Mouse (Mus musculus) induced T-regulatory cell, adult 2 months (primary cell): ENCODE results near the gene Rpusd3.

ENCODE experiments used
- DNase-seq: peaks from one replicate; pipeline ENCODE4 v3.0.0-alpha.2; 2012; ENCODE audit warnings: low read depth

Rpusd3 gene

GRCm38 (mm10) chr6:113419199-113419587, at the start of gene Rpusd3:
Gene Rpusd3 (minus strand): TSS chr6:113419340.
- DNase-seq, result peak; percentile 100

- no peak for DNase-seq
Observed at GRCm38 (mm10) chr6:113468512-113468911, 49.4 kb upstream of the Rpusd3 start.

GRCm38 (mm10) chr6:113465602-113466001, 46.5 kb upstream of the Rpusd3 start:
- no peak for DNase-seq

- DNase-seq, result no peak
Observed at GRCm38 (mm10) chr6:113464040-113464439, 44.9 kb upstream of the Rpusd3 start.

- DNase-seq, result no peak
Observed at GRCm38 (mm10) chr6:113458635-113459034, 39.5 kb upstream of the Rpusd3 start.

GRCm38 (mm10) chr6:113457952-113458534, 38.9 kb upstream of the Rpusd3 start, which contains the start of gene Il17re:
Gene Il17re (plus strand): TSS chr6:113458484.
- DNase-seq, result no peak

- no peak for DNase-seq
Observed at GRCm38 (mm10) chr6:113455007-113455406, 35.9 kb upstream of the Rpusd3 start.

GRCm38 (mm10) chr6:113451839-113452238, 32.7 kb upstream of the Rpusd3 start:
- no peak for DNase-seq

- no peak for DNase-seq
Observed at GRCm38 (mm10) chr6:113447639-113448038, 28.5 kb upstream of the Rpusd3 start.

GRCm38 (mm10) chr6:113444207-113444965, 25.2 kb upstream of the Rpusd3 start:
- no peak for DNase-seq

GRCm38 (mm10) chr6:113443091-113443490, 24.0 kb upstream of the Rpusd3 start:
- peak; percentile 66 for DNase-seq

GRCm38 (mm10) chr6:113442442-113443090, 23.4 kb upstream of the Rpusd3 start, which contains the start of gene Jagn1:
Gene Jagn1 (plus strand): TSS chr6:113442569.
- peak; percentile 99 for DNase-seq

- no peak for DNase-seq
Observed at GRCm38 (mm10) chr6:113442087-113442441, 22.9 kb upstream of the Rpusd3 start.

- peak; percentile 92 for DNase-seq
Observed at GRCm38 (mm10) chr6:113441147-113441680, 22.1 kb upstream of the Rpusd3 start.

GRCm38 (mm10) chr6:113440686-113441085, 21.5 kb upstream of the Rpusd3 start:
- no peak for DNase-seq

GRCm38 (mm10) chr6:113438721-113439430, 19.7 kb upstream of the Rpusd3 start:
- DNase-seq, result no peak

GRCm38 (mm10) chr6:113437135-113437534, 18.0 kb upstream of the Rpusd3 start:
- no peak for DNase-seq

- no peak for DNase-seq
Observed at GRCm38 (mm10) chr6:113435664-113436205, 16.6 kb upstream of the Rpusd3 start, which contains the start of gene Cidec. Gene Cidec (minus strand): TSS chr6:113435760.

GRCm38 (mm10) chr6:113434691-113435090, 15.6 kb upstream of the Rpusd3 start:
- DNase-seq, result no peak

- DNase-seq, result no peak
Observed at GRCm38 (mm10) chr6:113433661-113434060, 14.5 kb upstream of the Rpusd3 start.

- no peak for DNase-seq
Observed at GRCm38 (mm10) chr6:113431801-113432200, 12.7 kb upstream of the Rpusd3 start.

GRCm38 (mm10) chr6:113430846-113431245, 11.7 kb upstream of the Rpusd3 start:
- DNase-seq, result no peak
